Mouse (Mus musculus): Measurements from ENCODE around the gene Fbxl19. TPM values are rescaled to one million over a fixed set of nuclear protein-coding genes. Genes with fewer than 3 reads are reported as not detected.

Gene Fbxl19
- polyA plus RNA-seq (2012; rRNA removed): 5.1 and 5.4 TPM in 2 replicates

GRCm38 (mm10) chr7:127744366-127745045 is at the start of gene Fbxl19:
Gene Fbxl19 (plus strand): TSS chr7:127744543.

GRCm38 (mm10) chr7:127708207-127709078 is 35.9 kb upstream of the Fbxl19 start, which contains the start of gene Bcl7c:
Gene Bcl7c (minus strand): TSS chr7:127708933.

GRCm38 (mm10) chr7:127712461-127713385 is 31.6 kb upstream of the Fbxl19 start, which contains the start of gene Ctf1:
Gene Ctf1 (plus strand): TSS chr7:127712736.

DNA sequence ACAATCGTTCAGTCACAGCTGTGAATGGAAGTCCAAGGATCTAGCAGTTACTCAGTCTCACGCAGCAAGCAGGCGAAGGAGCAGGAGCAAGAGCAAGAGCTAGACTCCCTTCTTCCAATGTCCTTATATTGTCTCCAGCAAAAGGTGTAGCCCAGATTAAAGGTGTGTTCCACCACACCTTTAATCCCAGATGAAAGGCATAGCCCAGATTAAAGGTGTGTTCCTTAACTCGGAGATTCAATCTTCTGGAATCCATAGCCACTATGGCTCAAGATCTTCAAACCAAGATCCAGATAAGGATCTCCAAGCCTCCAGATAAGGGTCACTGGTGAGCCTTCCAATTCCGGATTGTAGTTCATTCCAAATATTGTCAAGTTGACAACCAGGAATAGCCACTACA is 12.3 kb upstream of the Fbxl19 start, which contains the start of gene Ctf2:
TSS of gene Ctf2 (minus strand) at position 101 of the 400 bp plus-strand sequence.

DNA sequence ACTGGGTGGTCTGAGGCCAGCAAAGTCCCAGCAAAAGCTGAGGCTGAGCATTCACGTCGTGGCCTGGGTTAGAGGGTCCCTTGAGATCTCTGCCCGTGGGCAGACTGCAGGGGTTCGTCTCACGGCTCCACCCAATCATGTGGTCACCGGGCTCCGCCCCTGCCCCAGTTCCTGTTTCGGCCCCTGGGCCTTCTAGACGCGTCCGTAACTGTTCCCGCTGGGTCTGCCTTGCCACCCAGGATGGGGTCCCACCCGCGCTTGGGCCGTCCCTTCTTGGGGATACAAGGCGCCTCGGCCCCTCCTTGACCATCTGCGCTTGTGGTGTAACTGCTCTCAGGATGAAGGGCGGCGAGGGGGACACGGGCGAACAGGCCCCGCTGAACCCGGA is 25.3 kb downstream of the Fbxl19 start, which contains the start of gene Orai3:
TSS of gene Orai3 (plus strand) at position 165 of the 388 bp plus-strand sequence.

DNA sequence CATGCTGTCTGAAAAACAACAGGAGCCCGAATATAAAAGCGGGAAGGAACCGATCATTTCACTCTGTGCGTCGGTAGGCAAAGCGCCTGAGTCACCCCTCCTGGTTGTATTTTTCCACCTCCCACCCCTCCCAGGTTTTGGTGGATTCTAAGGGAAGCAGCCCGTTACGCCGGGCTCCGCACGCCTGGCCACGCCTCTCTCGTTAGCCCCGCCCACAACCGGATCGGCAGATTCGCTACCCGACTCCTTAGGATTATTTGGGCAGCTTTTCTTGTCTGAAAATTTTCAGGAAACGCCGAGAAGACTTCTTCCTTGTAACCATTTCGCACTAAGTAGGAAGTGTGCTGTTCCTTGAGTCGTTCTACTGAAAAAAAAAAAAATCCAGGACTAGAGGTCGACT is 32.1 kb downstream of the Fbxl19 start, which contains the start of gene Setd1a:
TSS of gene Setd1a (plus strand) at position 245 of the 400 bp plus-strand sequence.

DNA sequence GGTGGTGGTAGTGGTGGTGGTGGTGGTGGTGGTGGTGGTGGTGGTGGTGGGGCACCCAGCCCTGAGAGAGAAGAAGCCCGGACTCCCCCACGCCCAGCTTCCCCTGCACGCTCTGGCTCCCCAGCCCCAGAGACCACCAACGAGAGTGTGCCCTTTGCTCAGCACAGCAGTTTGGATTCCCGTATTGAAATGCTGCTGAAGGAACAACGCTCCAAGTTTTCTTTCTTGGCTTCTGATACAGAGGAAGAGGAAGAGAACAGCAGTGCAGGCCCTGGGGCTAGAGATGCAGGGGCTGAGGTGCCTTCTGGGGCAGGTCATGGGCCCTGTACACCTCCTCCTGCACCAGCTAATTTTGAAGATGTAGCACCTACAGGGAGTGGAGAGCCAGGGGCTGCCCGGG is 41.0 kb downstream of the Fbxl19 start, which contains the start of gene Gm49388:
TSS of gene Gm49388 (plus strand) at position 301 of the 400 bp plus-strand sequence.

DNA sequence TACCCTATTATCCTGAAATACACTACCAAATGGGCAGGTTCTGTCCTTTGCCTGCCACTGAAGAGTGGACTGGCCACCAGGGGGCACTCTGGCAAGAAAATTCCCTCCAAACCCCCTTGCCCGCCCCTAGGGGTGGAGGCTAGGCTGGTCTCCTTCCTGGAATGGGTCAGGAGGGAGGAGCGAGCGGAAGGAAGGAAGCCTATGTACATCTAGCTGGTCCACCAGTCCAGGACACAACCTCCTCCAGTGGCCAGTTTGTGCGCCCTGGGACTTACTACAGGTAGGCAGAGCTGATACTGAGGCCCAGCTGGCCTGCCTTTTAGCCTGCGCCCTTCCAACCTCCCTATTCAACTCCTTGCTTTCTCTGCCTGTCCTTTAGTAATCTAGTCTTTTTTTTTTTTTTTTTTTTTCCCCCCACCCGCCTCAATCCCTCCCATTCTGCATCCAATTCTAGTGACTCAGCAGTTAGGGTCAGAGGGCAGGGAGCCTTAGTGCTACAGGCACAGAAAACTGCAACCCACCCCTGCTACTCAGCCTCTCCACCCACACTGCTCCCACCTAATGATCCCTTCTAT is 56.2 kb downstream of the Fbxl19 start, which contains the start of gene Hsd3b7:
TSS of gene Hsd3b7 (plus strand) at position 170 of the 575 bp plus-strand sequence.

Other genes with a start within 250 kb of the Fbxl19 start
- gene Srcap, start 232.6 kb upstream of the Fbxl19 start, polyA plus RNA-seq (2012; rRNA removed): 2.5 and 2.8 TPM in 2 replicates
- 3.5 and 5.2 TPM in 2 replicates for gene Gm42715, start 225.0 kb upstream of the Fbxl19 start, polyA plus RNA-seq (2012; rRNA removed)
- gene Tmem265, start 183.2 kb upstream of the Fbxl19 start, polyA plus RNA-seq (2012; rRNA removed): 0.68 and 0.78 TPM in 2 replicates
- gene Phkg2, start 171.2 kb upstream of the Fbxl19 start, polyA plus RNA-seq (2012; rRNA removed): 28.4 and 35.4 TPM in 2 replicates
- 3.1 and 4.4 TPM in 2 replicates for gene Ccdc189, start 155.9 kb upstream of the Fbxl19 start, polyA plus RNA-seq (2012; rRNA removed)
- 12.6 and 15.5 TPM in 2 replicates for gene Rnf40, start 155.8 kb upstream of the Fbxl19 start, polyA plus RNA-seq (2012; rRNA removed)
- 3.4 and 4.5 TPM in 2 replicates for gene Zfp629, start 128.7 kb upstream of the Fbxl19 start, polyA plus RNA-seq (2012; rRNA removed)
- gene Bcl7c, start 35.6 kb upstream of the Fbxl19 start, polyA plus RNA-seq (2012; rRNA removed): 12.7 and 12.9 TPM in 2 replicates
- 6.2 and 6.4 TPM in 2 replicates for gene Ctf1, start 31.8 kb upstream of the Fbxl19 start, polyA plus RNA-seq (2012; rRNA removed)
- not detected in 2 replicates for gene Ctf2, start 12.4 kb upstream of the Fbxl19 start, polyA plus RNA-seq (2012; rRNA removed)
- gene Orai3, start 25.3 kb downstream of the Fbxl19 start, polyA plus RNA-seq (2012; rRNA removed): 11.4 and 12.1 TPM in 2 replicates
- gene Setd1a, start 32.1 kb downstream of the Fbxl19 start, polyA plus RNA-seq (2012; rRNA removed): 3.8 and 4.8 TPM in 2 replicates
- 0.12 TPM in 1 of 2 replicates, not detected in the other for gene Gm49388, start 41.1 kb downstream of the Fbxl19 start, polyA plus RNA-seq (2012; rRNA removed)
- gene Hsd3b7, start 56.1 kb downstream of the Fbxl19 start, polyA plus RNA-seq (2012; rRNA removed): 228 and 255 TPM in 2 replicates
- gene Stx4a, start 79.8 kb downstream of the Fbxl19 start, polyA plus RNA-seq (2012; rRNA removed): 39.6 and 41.1 TPM in 2 replicates
- 2.5 and 2.9 TPM in 2 replicates for gene Stx1b, start 80.0 kb downstream of the Fbxl19 start, polyA plus RNA-seq (2012; rRNA removed)
- 5.3 and 5.5 TPM in 2 replicates for gene Zfp646, start 131.7 kb downstream of the Fbxl19 start, polyA plus RNA-seq (2012; rRNA removed)
- gene Zfp668, start 132.3 kb downstream of the Fbxl19 start, polyA plus RNA-seq (2012; rRNA removed): 1.7 and 1.9 TPM in 2 replicates
- 1.8 and 1.9 TPM in 2 replicates for gene Prss53, start 146.4 kb downstream of the Fbxl19 start, polyA plus RNA-seq (2012; rRNA removed)
- gene Gm21974, start 150.9 kb downstream of the Fbxl19 start, polyA plus RNA-seq (2012; rRNA removed): not detected in 2 replicates
- 384 and 432 TPM in 2 replicates for gene Vkorc1, start 151.1 kb downstream of the Fbxl19 start, polyA plus RNA-seq (2012; rRNA removed)
- gene Bckdk, start 159.5 kb downstream of the Fbxl19 start, polyA plus RNA-seq (2012; rRNA removed): 21.6 TPM in 2 replicates
- gene Kat8, start 168.0 kb downstream of the Fbxl19 start, polyA plus RNA-seq (2012; rRNA removed): 11.1 and 11.5 TPM in 2 replicates
- 24.5 and 29.4 TPM in 2 replicates for gene Prss8, start 185.6 kb downstream of the Fbxl19 start, polyA plus RNA-seq (2012; rRNA removed)
- gene Prss36, start 202.2 kb downstream of the Fbxl19 start, polyA plus RNA-seq (2012; rRNA removed): 3.5 and 4.0 TPM in 2 replicates
- 203 and 208 TPM in 2 replicates for gene Fus, start 222.9 kb downstream of the Fbxl19 start, polyA plus RNA-seq (2012; rRNA removed)
- 17.8 and 18.5 TPM in 2 replicates for gene Pycard, start 249.3 kb downstream of the Fbxl19 start, polyA plus RNA-seq (2012; rRNA removed)